Mouse (Mus musculus): Measurements from ENCODE around the gene Aoc3.

GRCm38 (mm10) chr11:101311083-101311482 is 19.3 kb upstream of the Aoc3 start:
- no peak for TF ChIP-seq CTCF (conservative IDR thresholded peaks at IDR 0.05; ENCODE audit: insufficient read depth, insufficient read length, low read depth, low read length)
- no peak for TF ChIP-seq POLR2A (IDR thresholded peaks at IDR 0.05; ENCODE audit: low read depth, low read length)
